Mouse (Mus musculus) testis, postnatal 14 days (tissue): ENCODE data around the gene D430041D05Rik.

Experiments
- DNase-seq: peaks from one replicate; pipeline ENCODE4 v3.0.0; 2021; ENCODE audit warnings: low spot score

D430041D05Rik gene

DNA sequence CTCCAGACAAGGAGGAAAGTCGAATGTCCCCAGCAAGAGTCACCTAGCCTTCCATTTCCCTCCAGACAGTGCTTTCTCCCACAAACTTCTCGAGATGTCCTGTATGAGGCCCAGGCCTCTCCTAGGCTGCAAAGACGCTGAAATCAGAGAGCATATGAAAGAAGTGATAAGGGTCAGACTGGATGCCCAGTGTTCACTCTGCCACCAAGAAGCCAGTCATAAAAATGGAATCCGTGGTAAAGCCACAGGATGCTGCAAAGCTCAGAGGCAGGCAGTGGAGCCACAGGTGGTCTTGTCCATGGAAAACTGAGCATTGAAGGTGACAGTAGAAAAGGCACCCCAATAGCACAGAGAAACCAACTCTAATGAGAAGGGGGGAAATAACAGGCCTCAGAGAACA, 2.9 kb downstream of the D430041D05Rik start:
- DNase-seq: no peak

- DNase-seq: no peak
Measured at GRCm38 (mm10) chr2:104404036-104404435, 6.8 kb downstream of the D430041D05Rik start.

DNA sequence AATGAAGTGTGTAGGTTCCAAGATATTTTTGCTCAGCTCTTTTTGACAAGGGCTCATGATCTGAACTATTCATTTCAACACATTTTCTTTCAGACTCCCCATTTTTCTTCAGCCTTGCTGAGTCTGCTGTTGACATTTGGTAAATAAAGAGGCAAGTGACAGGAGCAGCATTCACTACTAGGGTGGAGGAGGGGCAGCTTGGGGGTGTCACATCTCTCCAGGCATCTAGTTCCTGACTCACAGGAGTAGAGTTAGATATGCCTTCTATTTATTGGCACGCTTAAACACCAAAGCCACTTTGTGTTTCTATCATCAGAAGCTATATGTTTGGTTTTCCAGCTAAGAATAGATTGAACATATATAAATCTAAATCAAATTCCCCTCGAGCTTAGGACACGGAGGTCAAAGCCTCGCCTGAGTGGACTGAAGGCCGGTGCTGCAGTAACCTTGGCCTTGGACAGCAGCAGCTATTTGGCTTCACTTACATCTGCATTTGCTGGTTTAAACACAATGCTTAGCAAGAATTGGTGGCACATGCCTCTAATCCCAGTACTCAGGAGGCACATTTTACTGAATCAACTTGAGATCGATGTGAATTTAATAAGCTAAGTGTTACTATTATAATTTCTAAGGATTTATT, 12.0 kb downstream of the D430041D05Rik start:
- DNase-seq: no peak

DNA sequence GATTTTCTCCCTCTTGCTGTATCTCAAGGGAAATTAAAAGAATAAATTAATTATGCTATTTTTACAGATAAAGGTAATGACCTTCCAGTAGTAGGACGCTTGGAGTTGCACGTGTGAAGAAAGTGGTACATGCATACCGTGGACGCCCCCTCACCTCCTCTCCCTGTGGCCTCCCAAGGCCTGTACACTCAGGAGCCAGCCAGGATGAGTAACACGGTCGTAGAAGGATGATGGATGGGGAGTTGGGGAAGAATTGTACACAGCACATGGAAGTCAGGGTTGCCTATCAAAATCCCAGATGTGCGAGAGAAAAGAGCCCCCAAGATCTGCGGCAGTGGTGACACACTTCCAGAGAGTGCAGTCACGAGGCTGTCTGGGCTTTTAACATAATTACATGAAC, 14.9 kb downstream of the D430041D05Rik start:
- DNase-seq: no peak

DNA sequence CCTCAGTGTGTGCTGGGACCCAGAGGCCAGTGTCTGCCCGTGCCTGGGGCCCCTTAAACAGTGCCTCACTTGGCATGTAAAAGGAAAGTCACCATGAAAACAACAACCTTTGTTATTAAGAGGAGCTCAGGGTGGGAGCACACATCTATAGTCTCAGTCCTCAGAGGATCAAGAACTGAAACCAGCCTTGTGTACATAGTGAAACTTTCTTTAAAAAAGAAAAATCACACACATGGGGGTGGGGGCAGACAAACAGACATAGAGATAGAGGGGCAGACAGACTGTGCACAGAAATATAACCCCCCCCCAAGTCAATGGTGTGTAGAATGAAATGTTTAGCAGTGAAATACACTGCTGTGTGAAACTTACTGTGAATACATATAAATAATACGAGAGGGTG, 16.0 kb downstream of the D430041D05Rik start:
- no peak for DNase-seq

DNA sequence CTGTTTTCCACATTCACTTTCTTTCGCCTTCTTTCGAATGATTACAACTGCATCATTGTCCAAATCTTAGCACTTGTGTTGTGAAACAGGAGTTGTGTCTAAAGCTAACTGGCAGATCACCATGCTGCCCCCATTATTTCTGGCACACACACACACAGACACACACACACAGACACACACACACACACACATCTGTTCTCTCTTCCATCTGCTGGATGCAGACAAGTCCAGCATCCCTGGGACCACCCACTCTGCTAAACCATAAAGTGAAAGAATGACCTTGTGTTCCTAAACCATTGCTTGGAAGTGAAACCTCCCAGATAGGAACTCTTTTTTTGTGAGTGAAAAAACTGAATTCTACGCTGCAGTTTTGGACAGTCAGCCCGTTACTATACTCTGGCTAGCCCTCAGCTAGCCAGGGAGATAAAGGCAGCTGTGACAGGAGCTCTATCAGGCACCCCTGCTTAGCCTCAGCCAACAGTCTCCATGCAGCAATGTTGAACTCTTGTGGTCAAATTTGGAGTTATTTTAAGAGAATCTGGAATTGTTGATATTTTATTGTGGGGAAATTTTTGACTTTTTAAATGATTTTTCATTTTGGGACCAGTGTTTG, 18.0 kb downstream of the D430041D05Rik start:
- DNase-seq: no peak

DNA sequence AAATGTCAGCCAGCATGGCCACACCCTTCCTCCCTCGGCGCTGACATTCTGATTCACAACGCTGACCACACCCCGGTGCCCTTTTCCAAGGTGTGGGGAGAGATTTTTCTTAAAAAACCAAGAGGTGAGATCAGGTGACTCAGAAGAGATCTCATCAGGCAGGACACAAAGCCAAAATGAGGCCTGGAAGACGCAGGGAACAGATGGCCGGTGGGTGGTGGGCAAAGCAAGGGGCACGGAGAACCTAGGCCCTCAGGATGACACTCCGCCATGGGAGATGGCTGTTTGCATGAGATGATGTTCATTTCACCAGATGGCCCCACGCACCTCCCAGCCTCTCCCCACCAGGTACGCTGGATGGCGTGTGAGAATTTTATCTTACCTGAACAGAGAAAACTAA, 21.6 kb downstream of the D430041D05Rik start:
- no peak for DNase-seq

GRCm38 (mm10) chr2:104385941-104386340, 24.9 kb downstream of the D430041D05Rik start:
- DNase-seq: no peak

GRCm38 (mm10) chr2:104383589-104383988, 27.2 kb downstream of the D430041D05Rik start:
- peak; percentile 44 for DNase-seq

DNA sequence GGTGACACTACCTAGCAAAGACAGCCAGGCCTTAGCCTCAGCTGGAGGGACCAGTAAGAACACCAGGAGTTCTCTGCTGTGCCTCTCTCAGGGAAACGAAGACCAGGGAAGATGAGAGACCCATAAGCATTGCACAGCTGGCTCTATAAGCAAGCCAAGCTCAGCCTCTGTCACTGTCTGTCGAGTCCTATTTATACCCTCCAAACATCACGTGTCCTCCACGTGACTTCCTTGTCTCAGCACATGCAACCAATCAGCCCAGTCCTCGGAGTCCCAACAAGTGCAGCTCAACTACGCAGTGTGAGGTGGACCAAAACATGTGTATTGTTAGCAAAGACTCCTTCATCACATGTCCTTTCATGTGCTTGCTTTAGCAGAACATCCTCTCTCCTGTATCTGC, 28.0 kb downstream of the D430041D05Rik start:
- no peak for DNase-seq

GRCm38 (mm10) chr2:104379304-104379703, 31.5 kb downstream of the D430041D05Rik start:
- DNase-seq: no peak

- no peak for DNase-seq
Measured at GRCm38 (mm10) chr2:104378791-104379190, 32.0 kb downstream of the D430041D05Rik start.

GRCm38 (mm10) chr2:104377990-104378389, 32.8 kb downstream of the D430041D05Rik start:
- no peak for DNase-seq

- DNase-seq: no peak
Measured at GRCm38 (mm10) chr2:104372156-104372555, 38.7 kb downstream of the D430041D05Rik start.

DNA sequence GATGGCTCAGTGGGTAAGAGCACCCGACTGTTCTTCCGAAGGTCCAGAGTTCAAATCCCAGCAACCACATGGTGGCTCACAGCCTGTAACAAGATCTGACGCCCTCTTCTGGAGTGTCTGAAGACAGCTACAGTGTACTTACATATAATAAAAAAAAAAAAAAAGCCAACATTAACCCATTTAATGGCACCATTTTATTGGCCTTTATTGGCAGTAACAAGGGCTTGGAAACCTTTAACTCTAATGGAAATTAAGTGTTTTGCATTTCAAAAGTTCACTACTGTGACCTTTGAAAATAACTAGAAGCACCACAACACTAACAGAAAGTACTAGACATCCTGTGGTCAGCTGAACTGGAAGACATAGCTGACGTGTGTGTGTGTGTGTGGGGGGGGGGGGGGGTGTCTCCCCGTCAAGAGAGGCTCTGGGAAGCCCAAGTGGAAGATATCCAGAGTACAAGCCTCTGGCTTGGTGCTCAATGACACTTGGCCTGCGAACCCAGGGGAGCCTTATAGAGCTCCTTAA, 39.1 kb downstream of the D430041D05Rik start:
- DNase-seq: no peak

DNA sequence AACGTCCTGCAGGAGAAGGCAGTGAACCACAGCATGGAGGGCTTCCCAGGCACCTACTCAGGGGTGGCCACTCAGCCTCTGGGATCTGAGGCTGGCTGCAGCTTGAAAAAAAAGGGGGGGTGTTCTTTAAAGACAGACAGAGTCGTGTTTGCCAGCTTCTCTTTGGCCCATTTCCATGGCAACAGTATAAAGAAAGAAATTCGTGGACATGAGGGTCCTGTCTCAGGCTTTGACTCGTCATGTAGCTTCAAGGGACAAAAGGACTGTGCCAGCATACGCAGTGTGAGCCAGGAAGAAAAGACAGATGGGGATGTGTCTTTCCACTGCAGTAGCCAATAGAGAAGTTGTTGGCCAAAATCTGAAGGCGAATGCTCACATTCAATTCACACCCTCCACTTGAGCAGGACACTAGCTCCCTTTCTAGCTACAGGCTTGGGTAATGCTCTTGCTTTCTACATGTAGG, 42.9 kb downstream of the D430041D05Rik start:
- DNase-seq: no peak

GRCm38 (mm10) chr2:104367291-104367690, 43.5 kb downstream of the D430041D05Rik start:
- DNase-seq: no peak

DNA sequence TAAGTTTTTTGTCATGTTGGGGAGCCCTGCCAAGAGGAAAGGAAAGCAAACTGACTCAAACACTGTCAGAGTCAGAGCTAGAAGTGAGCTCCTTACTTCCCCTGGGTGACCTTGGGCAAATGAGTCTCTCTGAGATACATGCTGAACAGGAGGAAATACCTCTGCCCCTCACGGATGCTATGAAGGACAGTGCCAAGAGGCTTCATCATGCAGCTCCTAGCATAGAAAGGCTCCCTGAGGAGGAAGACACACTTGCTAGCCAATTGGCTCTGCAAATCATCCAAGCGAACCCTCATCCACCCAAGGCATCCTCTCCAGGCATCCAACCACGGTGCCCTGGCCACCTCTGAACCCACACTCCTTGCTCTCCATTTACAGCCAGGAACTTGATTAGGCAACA, 51.5 kb downstream of the D430041D05Rik start:
- DNase-seq: no peak

DNA sequence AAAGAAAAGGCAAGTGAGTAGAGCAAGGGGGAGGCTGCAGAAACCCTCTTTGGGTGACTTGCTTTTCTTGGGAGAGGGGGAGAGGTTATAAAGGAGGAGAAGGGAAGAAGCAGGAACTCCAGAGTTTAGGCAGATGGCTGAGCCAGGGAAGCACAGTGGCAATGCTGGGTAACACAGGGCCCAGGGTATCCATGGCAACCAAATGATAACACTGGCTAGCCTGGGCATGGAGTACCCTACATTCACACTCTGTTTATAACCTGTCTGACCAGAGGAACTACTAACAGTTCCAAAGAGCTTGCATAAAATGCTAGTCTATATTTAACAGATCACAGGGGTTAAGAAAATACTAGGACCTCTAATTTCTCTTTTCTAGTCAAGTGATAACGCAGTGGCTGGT, 51.9 kb downstream of the D430041D05Rik start:
- DNase-seq: no peak

GRCm38 (mm10) chr2:104356531-104356930, 54.3 kb downstream of the D430041D05Rik start:
- DNase-seq: no peak

DNA sequence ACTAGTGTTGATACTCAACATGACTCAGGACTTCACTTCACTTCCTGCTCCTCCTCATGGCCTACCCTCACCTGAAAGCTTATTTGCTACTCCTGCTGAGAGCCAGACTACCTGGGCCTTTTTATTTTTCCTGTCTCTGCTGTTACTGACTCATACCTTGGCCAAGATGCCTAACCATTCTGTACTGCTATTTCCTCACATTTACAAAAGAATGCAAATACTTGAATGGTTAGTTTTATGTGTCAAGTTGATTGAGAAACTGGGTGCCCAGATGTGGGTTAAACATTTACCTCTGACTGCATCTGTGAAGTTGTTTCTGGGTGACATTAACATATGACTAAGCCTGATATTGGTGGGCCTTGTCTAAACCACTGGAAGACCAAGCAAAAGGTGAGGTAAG, 56.7 kb downstream of the D430041D05Rik start:
- no peak for DNase-seq

GRCm38 (mm10) chr2:104352204-104352493, 58.7 kb downstream of the D430041D05Rik start:
- DNase-seq: no peak

- no peak for DNase-seq
Measured at GRCm38 (mm10) chr2:104351415-104352203, 59.2 kb downstream of the D430041D05Rik start.
